Comparison of ENCODE assay signal across 23 mouse cellular contexts in the genomic region with DNA sequence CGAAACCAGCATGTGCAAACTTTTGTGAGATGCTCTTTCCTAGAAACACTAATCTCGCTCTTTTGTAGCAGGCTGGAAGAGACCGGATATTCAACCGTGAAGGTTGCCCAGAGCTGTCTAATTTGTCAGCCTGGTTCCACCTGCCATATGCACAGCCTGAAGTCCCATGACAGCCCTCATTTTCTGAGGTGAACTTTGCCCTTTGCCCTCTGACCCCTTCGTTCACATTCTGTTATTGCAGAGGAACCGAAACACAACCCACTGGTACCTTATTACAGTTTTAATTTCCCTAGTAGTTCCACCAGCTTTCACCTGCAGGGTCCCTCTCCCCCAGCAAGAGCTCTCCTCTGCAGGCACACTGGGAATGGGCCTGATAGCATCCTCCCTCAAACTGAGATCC.
DNase-seq lines count a peak whose midpoint lies in the region; ATAC-seq lines count a peak whose summit lies in the region.
"Had no signal": no experiment of that assay in that cellular context is flagged by ENCODE, and none has a peak within 500 bp of the region (broad histone marks: within the 10 kb centered on the region; RNA-seq: fewer than 3 reads in every experiment).

No protein-coding gene starts in this region.

- H3K36me3 ChIP-seq in hindbrain, embryonic 10.5 days = no peaks in the 10 kb centered on the region
- H3K36me3 ChIP-seq in hindbrain, embryonic 13.5 days = no peaks in the 10 kb centered on the region
- H3K36me3 ChIP-seq in liver, embryonic 11.5 days (ENCODE audit: control insufficient read depth, insufficient read depth, low read length) = no peaks in the 10 kb centered on the region
- H3K36me3 ChIP-seq: embryonic facial prominence, embryonic 12.5 days; embryonic facial prominence, embryonic 15.5 days; forebrain, embryonic 15.5 days; heart, embryonic 10.5 days; heart, embryonic 13.5 days; intestine, embryonic 15.5 days had no signal

- H3K9ac ChIP-seq in hindbrain, embryonic 13.5 days = no peak overlapping the region
- H3K9ac ChIP-seq in liver, embryonic 11.5 days (ENCODE audit: low read depth, low read length) = no peak overlapping the region
- H3K9ac ChIP-seq: embryonic facial prominence, embryonic 12.5 days; embryonic facial prominence, embryonic 15.5 days; forebrain, embryonic 15.5 days; heart, embryonic 13.5 days; intestine, embryonic 15.5 days had no signal

- no peak overlapping the region for H3K4me2 ChIP-seq in hindbrain, embryonic 13.5 days
- no peak overlapping the region for H3K4me2 ChIP-seq in liver, embryonic 11.5 days
- H3K4me2 ChIP-seq: embryonic facial prominence, embryonic 12.5 days; embryonic facial prominence, embryonic 15.5 days; forebrain, embryonic 15.5 days; heart, embryonic 13.5 days; intestine, embryonic 15.5 days had no signal

- peaks cover 19% of the 10 kb centered on the region for H3K4me1 ChIP-seq in hindbrain, embryonic 10.5 days (replicated peaks)
- H3K4me1 ChIP-seq in hindbrain, embryonic 13.5 days (replicated peaks) = 0 out of 2 replicates have a peak, but pooled peaks cover 3% of the 10 kb centered on the region
- H3K4me1 ChIP-seq in liver, embryonic 11.5 days (replicated peaks; ENCODE audit: control insufficient read depth, insufficient read depth, low read length) = no peaks in the 10 kb centered on the region
- H3K4me1 ChIP-seq: embryonic facial prominence, embryonic 12.5 days; embryonic facial prominence, embryonic 15.5 days; forebrain, embryonic 15.5 days; intestine, embryonic 15.5 days had no signal

- H3K9me3 ChIP-seq in hindbrain, embryonic 10.5 days = no peaks in the 10 kb centered on the region
- H3K9me3 ChIP-seq in hindbrain, embryonic 13.5 days = no peaks in the 10 kb centered on the region
- no peaks in the 10 kb centered on the region for H3K9me3 ChIP-seq in liver, embryonic 11.5 days (ENCODE audit: control insufficient read depth, low read length)
- H3K9me3 ChIP-seq: embryonic facial prominence, embryonic 12.5 days; embryonic facial prominence, embryonic 15.5 days; forebrain, embryonic 15.5 days; heart, embryonic 10.5 days; heart, embryonic 13.5 days; intestine, embryonic 15.5 days had no signal

- 44% methylated on average over 6 of the region's 6 CpGs for WGBS in hindbrain, embryonic 10.5 days
- 45% methylated on average over 6 of the region's 6 CpGs for WGBS in hindbrain, embryonic 13.5 days
- WGBS in liver, embryonic 11.5 days = 73% methylated on average over 6 of the region's 6 CpGs

- ATAC-seq in hindbrain, embryonic 13.5 days (ENCODE audit: low FRiP score) = no peak
- no peak for ATAC-seq in liver, embryonic 11.5 days (replicated peaks; ENCODE audit: low FRiP score)
- ATAC-seq: activated CD4-positive, CD25-positive, alpha-beta regulatory T cell, adult 4 months; forebrain, embryonic 15.5 days; hindbrain, embryonic 16.5 days; intestine, embryonic 15.5 days had no signal

- no peak overlapping the region for H3K27ac ChIP-seq in hindbrain, embryonic 10.5 days
- H3K27ac ChIP-seq in hindbrain, embryonic 13.5 days = no peak overlapping the region
- H3K27ac ChIP-seq in liver, embryonic 11.5 days (ENCODE audit: low read depth, low read length) = no peak overlapping the region
- H3K27ac ChIP-seq: embryonic facial prominence, embryonic 12.5 days; embryonic facial prominence, embryonic 15.5 days; forebrain, embryonic 15.5 days; heart, embryonic 10.5 days; heart, embryonic 13.5 days; intestine, embryonic 15.5 days had no signal

- DNase-seq in hindbrain, embryonic 10.5 days (ENCODE audit: low spot score) = peak; percentile 49
- peak; percentile 1 for DNase-seq in CD4-positive helper T cell, adult 2 months (ENCODE audit: low read depth, low spot score)
- peak; percentile 43 for DNase-seq in embryo, embryonic 10.5 days (ENCODE audit: low spot score)
- DNase-seq in mesoderm, embryonic 11.5 days (ENCODE audit: low read depth, low spot score) = peak; percentile 23
- DNase-seq in liver, embryonic 11.5 days (ENCODE audit: low spot score) = no peak
- DNase-seq: adrenal gland, adult 8-10 months; adrenal gland, postnatal 25 days; cerebellum, adult 11-12 months; cerebellum, adult 8-10 months; cerebellum, postnatal 10 days; cerebellum, postnatal 36 days; gastrocnemius, postnatal 25 days; kidney, adult 11 months had no signal

- no peak overlapping the region for H3K4me3 ChIP-seq in hindbrain, embryonic 10.5 days
- H3K4me3 ChIP-seq in hindbrain, embryonic 13.5 days = no peak overlapping the region
- no peak overlapping the region for H3K4me3 ChIP-seq in liver, embryonic 11.5 days (ENCODE audit: low read depth, low read length)
- H3K4me3 ChIP-seq: embryonic facial prominence, embryonic 12.5 days; embryonic facial prominence, embryonic 15.5 days; forebrain, embryonic 15.5 days; heart, adult 2 months; heart, embryonic 10.5 days; heart, embryonic 13.5 days; intestine, embryonic 15.5 days had no signal

- no peaks in the 10 kb centered on the region for H3K27me3 ChIP-seq in hindbrain, embryonic 10.5 days (ENCODE audit: insufficient read depth, poor library complexity, severe bottlenecking)
- 0 out of 2 replicates have a peak, but pooled peaks cover 2% of the 10 kb centered on the region for H3K27me3 ChIP-seq in hindbrain, embryonic 13.5 days
- no peaks in the 10 kb centered on the region for H3K27me3 ChIP-seq in liver, embryonic 11.5 days (replicated peaks; ENCODE audit: control insufficient read depth, insufficient read depth, low read length)
- H3K27me3 ChIP-seq: embryonic facial prominence, embryonic 12.5 days; embryonic facial prominence, embryonic 15.5 days; forebrain, embryonic 15.5 days; heart, embryonic 13.5 days; intestine, embryonic 15.5 days had no signal
